Mouse (Mus musculus) Patski (cell line): ENCODE results near the gene Tango2. TPM values are rescaled to one million over a fixed set of nuclear protein-coding genes. Genes with fewer than 3 reads are reported as not detected.

Source experiments
- ATAC-seq: fragments of 100-300 bp; one replicate; pipeline ENCODE4 v1.8.0; 2021
- CTCF ChIA-PET: fragments of 350-600 bp; sonication (Branson Sonifier 250); formaldehyde crosslinking; loops from one replicate; lab custom pipeline; 2022; ENCODE audit warnings: inconsistent platforms; lab: Charles Lee
- POLR2A ChIA-PET: fragments of 350-600 bp; sonication (Branson Sonifier 250); formaldehyde crosslinking; loops from one replicate; lab custom pipeline; 2022; ENCODE audit warnings: antibody characterized with exemption, inconsistent platforms; lab: Charles Lee
- DNase-seq: peaks from one replicate; pipeline ENCODE4 v3.0.0-alpha.2; 2011; ENCODE audit warnings: low read depth, low spot score
- H3K27me3 ChIP-seq: fragments of 371-371 bp; one replicate; pipeline ENCODE4 v1.5.1; 2021
- CTCF ChIP-seq: fragments of 100-300 bp; IDR thresholded peaks from one replicate; pipeline ENCODE4 v1.5.1; 2021
- in situ Hi-C: fragments of 300-500 bp; cut with MboI; formaldehyde crosslinking; loops from 3 replicates; pipeline ENCODE4 v1.11.1; 2018; ENCODE audit warnings: low pct_unique_long_range_greater_than_20kb, mixed read lengths
- polyA plus RNA-seq: library from polyadenylated mRNA; unstranded; gene quantifications from one replicate; pipeline ENCODE4 v1.2.3, GENCODE M21; 2021

Tango2 gene
- polyA plus RNA-seq, 1 experiment from 2014 or later, result 23.7 TPM

DNA sequence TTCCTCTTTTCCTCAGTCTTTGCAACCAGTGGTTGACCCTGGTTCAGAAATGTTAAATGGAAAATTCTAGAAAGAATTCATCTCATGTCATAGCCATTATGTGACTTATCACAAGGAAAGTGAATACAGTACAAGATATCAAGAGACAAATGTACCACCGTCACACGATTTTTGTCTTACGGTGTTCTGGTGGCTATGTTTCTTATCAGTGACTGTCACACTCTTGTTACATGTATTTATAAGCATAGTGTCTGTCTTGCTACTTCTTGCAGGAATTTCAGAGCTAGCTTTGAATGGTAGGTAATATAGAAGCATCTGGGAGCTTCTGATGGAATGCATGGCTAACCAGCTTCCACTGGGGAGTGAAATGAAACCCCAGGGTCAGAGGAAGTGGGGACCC, 22.3 kb upstream of the Tango2 start:
- ATAC-seq (no peak), DNase-seq (no peak)
- POLR2A ChIA-PET, result no interaction called here
- in situ Hi-C loops, result no loop called here
- CTCF ChIA-PET, result no interaction called here
- no peaks in the 10 kb centered on the region for H3K27me3 ChIP-seq
- no peak for TF ChIP-seq CTCF

DNA sequence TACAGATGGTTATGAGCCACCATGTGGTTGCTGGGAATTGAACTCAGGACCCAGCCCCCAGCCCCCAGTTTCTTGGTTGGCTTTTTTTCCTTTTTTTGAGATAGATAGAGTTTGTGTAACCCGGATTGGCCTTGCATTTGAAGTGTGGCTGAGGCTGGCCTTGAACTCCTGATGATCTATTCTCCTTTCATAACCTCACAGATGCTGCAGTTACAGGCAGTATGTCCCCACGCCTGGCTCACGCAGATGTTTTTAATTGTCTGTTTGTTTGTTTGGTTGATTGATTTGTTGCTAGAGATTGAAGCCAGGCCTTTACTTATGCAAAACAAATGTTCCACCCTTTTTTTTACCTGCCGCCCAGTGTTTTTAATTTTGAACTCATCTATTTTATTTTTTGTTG, 18.9 kb upstream of the Tango2 start:
- H3K27me3 ChIP-seq, result no peaks in the 10 kb centered on the region
- POLR2A ChIA-PET, result no interaction called here
- DNase-seq (no peak), ATAC-seq (no peak)
- in situ Hi-C loops, result no loop called here
- CTCF ChIA-PET, result interaction anchor here (1.5 kb wide), 1 partner anchor 28 kb away, joined by 3 read pairs; no protein-coding TSS in a partner anchor
- no peak for TF ChIP-seq CTCF

DNA sequence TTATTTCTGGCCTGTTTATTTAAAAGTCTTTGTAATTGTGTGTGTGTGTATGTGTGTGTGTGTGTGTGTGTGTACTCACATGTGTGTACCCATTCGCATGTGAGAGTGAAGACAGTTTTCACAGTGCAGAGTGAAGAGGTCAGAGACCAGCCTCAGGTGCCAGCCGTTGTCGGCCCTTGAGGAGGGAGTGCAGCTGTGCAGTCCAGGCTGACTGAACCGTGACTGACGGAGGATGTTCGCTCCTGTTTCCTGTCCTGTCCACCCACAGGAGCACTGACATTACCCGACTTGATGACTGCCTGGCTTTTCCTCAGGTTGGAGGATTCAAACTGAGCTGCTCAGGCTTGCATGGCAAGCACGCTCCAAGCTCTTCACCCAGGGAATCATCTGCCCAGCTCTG, 15.0 kb upstream of the Tango2 start:
- DNase-seq (no peak), ATAC-seq (no peak)
- no peaks in the 10 kb centered on the region for H3K27me3 ChIP-seq
- CTCF ChIA-PET, result no interaction called here
- in situ Hi-C loops, result no loop called here
- TF ChIP-seq CTCF, result no peak
- POLR2A ChIA-PET, result no interaction called here

DNA sequence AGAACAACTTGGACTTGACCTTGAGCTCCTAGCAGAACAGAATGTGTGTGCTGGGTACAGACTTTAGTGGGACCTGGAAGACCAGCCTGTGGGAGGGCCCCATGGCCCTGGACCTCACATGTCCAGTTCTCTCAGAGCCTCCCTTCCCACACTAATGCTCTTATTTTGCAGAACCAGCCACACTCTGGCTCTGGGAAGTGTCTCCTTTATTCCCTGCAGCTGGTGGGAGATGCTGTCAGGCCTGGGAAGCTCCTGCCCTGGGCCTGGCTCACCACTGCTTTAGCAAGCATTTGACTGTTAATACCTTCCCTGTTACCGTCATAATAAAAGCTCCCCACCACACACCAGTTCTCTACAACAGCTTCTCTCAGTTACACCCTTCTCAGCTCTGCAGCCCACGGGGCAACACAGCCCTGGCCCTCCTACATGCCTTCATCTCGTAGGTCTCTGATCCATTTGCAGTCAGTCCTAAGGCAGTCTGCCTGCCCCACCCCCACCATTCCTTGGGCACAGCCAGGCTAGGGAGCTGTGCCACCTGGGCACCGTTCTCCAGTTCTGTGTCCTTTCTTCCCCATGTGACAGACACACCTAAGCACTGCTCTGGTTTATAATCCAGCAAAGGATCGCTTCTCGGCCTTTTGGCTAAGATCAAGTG, 12.4 kb upstream of the Tango2 start:
- ATAC-seq (no peak), DNase-seq (no peak)
- no peaks in the 10 kb centered on the region for H3K27me3 ChIP-seq
- in situ Hi-C loops, result no loop called here
- ChIA-PET POLR2A (no interaction called here), CTCF (interaction anchor here (0.6 to 1.2 kb wide), 2 partner anchors 12 to 46 kb away, joined by 4 read pairs; no protein-coding TSS in a partner anchor)
- TF ChIP-seq CTCF, result no peak

DNA sequence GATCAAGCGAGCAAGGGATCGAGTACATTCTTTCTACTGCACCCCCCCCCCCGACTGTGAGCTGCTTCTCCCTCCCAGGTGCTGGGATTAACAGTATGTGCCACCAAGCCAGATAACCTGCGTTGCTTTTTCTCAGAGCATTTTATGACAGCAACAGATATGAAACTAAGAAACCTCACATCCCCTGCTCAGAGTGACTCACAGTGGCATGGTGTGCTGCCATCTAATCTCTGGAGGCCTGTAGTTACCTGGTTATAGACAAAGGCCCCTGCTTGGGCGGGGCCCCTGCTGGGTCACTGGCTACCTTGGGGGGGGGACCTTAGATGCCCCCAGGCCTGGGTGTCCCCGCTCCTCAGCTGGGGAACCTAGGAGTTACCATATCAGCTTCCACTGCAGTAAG, 10.1 kb upstream of the Tango2 start:
- H3K27me3 ChIP-seq, result no peaks in the 10 kb centered on the region
- in situ Hi-C loops, result no loop called here
- TF ChIP-seq CTCF, result no peak
- ChIA-PET POLR2A (interaction anchor here (0.7 to 0.9 kb wide), 2 partner anchors 23 to 48 kb away, joined by 3 to 4 read pairs; no protein-coding TSS in a partner anchor), CTCF (interaction anchor here (0.9 to 1.4 kb wide), 3 partner anchors 9 to 48 kb away, joined by 3 read pairs; no protein-coding TSS in a partner anchor)
- DNase-seq (no peak), ATAC-seq (no peak)

DNA sequence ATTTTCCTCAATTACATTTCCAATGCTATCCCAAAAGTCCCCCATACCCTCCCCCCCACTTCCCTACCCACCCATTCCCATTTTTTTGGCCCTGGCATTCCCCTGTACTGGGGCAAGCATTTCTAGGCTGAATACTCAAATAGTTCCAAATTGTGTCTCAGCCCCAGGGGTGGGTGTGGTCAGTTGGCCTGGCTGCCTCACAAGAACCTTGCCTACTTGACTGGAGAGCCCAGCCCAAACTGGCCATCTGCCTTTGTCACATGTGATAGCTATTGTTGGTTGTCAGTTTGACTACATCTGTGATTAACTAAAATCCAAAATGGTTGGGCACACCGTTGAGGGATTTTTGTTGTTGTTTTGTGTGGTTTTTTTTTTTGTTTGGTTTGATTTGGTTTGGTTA, 9.1 kb upstream of the Tango2 start:
- DNase-seq (no peak), ATAC-seq (no peak)
- in situ Hi-C loops, result no loop called here
- CTCF ChIA-PET, result interaction anchor here (0.8 to 1.4 kb wide), 4 partner anchors 8 to 201 kb away, joined by 3 read pairs; no protein-coding TSS in a partner anchor
- TF ChIP-seq CTCF, result no peak
- H3K27me3 ChIP-seq, result no peaks in the 10 kb centered on the region
- POLR2A ChIA-PET, result no interaction called here

DNA sequence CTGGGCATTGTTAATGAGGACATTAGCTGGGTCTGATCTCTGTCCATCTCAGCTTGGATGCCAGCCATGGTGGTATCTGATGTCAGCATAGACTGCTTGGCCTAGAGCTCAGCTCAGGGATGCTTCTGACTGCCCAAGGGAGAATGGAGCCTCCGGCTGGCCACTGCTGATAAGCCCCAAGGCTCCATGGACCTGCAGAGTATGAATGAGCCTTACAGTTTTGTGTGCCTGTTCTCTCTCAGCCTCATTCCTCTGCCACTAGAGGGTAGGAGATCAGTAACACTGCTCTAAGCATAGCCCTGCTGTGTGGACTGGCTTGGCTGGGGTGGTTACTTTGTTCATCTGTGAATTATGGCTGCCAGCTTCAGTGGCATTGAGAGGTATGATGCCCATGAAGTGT, 5.2 kb upstream of the Tango2 start:
- in situ Hi-C loops, result loop anchor here (5.0 kb wide), 1 partner anchor 34 kb away; no protein-coding TSS in a partner anchor
- H3K27me3 ChIP-seq, result no peaks in the 10 kb centered on the region
- ATAC-seq (no peak), DNase-seq (no peak)
- ChIA-PET CTCF (interaction anchor here (0.6 to 3.8 kb wide), 4 partner anchors 53 to 265 kb away, joined by 3 to 19 read pairs (median 4); partner anchors contain the start of gene Txnrd2), POLR2A (no interaction called here)
- no peak for TF ChIP-seq CTCF

DNA sequence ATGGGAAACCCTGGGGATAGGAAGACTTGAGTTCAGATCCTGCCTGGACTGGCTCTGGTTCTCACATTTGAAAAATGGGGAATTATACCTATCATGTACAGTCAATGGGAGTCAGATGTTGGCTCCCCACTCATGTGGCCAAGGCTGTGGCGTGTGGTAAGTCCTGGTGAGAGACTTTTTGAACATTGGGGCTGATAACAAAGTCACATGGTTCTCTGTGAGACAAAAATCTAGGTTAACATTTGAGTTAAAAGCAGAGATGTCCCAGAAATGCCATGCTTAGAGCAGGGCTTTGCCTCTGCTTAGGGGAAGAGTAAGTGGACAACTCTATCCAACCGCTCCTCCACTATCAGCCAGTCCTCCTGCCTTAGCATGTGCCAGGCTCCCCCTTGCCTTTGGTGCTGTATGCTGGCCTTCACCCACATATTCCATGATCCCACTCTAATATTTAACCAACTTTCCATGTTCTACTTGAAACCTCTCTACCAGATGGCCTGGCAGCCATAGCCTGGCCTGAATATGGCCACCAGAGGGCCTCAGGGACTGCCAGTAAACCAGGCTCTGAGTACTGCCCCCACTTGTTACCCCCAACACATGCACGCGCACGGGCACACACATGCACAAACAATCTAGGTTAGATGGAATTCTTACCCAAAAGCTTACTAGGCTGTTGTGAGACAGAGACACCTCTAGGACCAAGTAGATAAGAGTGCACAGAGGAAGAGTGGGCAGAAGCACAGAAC, 3.6 kb upstream of the Tango2 start:
- ATAC-seq, result no peak
- H3K27me3 ChIP-seq, result no peaks in the 10 kb centered on the region
- POLR2A ChIA-PET, result interaction anchor here (1.0 kb wide), 1 partner anchor 20 kb away, joined by 3 read pairs; no protein-coding TSS in a partner anchor
- in situ Hi-C loops, result loop anchor here (5.0 kb wide), 1 partner anchor 36 kb away; no protein-coding TSS in a partner anchor
- DNase-seq, result no peak
- CTCF ChIA-PET, result interaction anchor here (0.7 to 3.8 kb wide), 5 partner anchors 35 to 266 kb away, joined by 3 to 19 read pairs (median 4); no protein-coding TSS in a partner anchor
- no peak for TF ChIP-seq CTCF

DNA sequence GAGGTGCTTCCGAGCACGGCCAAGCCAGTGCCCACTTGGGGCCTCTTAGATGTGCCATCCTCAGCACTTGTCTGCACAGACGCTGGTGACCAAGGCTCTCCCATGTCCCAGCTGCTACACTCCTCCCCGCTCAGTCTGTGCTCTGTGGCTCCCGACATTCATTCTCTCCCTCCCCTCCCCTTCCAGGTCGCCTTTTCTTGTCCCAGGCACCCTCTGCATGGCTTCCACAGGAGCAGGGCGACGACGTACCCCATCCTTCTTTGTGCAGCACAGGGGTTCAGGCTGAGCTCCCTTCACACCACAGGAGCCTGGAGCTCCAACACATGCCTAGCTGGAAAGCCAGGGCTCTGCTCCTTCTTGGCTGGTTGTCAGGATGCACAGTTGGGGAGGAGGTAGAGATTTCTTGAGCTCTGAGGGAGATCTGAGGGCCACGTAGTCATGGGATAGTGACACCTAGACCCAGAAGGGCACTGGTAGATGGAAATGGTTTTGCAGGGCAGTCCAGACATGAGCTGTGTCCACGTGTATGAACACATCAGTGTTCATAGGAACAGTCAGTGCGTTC, 1.9 kb upstream of the Tango2 start:
- POLR2A ChIA-PET, result no interaction called here
- ATAC-seq (no peak), DNase-seq (no peak)
- in situ Hi-C loops, result loop anchor here (5.0 to 10.0 kb wide), 3 partner anchors 37 to 262 kb away; no protein-coding TSS in a partner anchor
- no peak for TF ChIP-seq CTCF
- CTCF ChIA-PET, result interaction anchor here (0.7 to 3.8 kb wide), 5 partner anchors 23 to 94 kb away, joined by 3 to 19 read pairs (median 3); no protein-coding TSS in a partner anchor
- no peaks in the 10 kb centered on the region for H3K27me3 ChIP-seq

DNA sequence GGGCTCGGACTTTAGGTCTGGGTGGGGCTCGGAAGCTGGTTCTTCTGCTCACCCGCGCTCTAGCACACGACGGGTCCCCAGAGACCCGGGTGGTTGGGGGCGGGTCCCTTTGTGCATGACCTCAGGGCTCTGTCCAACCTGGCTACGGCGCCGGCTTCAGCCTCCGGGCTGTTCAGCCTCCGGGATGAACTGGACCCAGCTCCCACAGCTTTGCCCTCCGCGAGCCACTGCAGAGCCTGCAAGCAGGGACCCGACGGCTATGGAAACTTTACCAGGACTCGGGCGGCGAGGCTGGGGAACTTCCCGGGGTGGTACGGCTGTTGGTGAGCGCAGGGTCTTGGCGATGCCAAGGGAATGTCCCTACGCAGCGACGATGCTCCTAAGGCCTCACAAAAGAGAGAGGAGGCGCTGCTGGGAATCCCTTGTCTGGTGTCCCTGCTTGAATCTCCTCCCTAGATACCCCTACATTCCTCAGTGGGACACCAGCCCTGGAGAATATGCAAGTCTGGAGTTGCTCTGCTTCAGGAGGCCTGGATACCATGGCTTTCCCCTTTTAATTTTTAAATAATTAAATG, 785 bp upstream of the Tango2 start:
- DNase-seq (no peak), ATAC-seq (peak; percentile 13)
- H3K27me3 ChIP-seq, result no peaks in the 10 kb centered on the region
- TF ChIP-seq CTCF, result no peak
- in situ Hi-C loops, result loop anchor here (5.0 to 10.0 kb wide), 2 partner anchors 166 to 264 kb away; no protein-coding TSS in a partner anchor
- POLR2A ChIA-PET, result interaction anchor here (0.8 to 2.1 kb wide), 3 partner anchors 58 to 76 kb away, joined by 3 to 6 read pairs (median 3); no protein-coding TSS in a partner anchor
- CTCF ChIA-PET, result interaction anchor here (1.0 to 4.7 kb wide), 5 partner anchors 9 to 269 kb away, joined by 3 to 33 read pairs (median 6); no protein-coding TSS in a partner anchor
